Comparison of ENCODE assay signal across 35 mouse cellular contexts in the genomic region with DNA sequence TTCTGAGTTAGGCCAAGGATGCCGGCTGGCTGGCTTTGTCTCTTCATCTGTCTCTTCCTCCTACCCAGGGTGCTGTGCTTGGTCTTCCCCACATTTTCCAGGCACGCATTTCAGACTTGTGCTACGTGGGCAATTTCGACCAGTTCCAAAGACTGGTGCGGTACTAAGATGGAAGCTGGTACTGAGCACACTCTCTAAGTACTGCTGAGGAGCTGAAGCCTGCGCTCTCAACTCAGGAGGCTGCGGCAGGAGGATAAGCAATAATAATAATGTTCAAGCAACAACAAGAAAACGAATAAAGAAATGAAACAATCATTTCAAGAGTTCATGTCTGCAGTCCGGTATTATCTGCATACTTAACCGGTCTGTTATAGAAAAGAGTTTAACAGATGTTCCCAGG.
"Had no signal": no experiment of that assay in that cellular context is flagged by ENCODE, and none has a peak within 500 bp of the region (broad histone marks: within the 10 kb centered on the region; RNA-seq: fewer than 3 reads in every experiment).

No protein-coding gene starts in this region.

- H3K27ac ChIP-seq: heart, embryonic 10.5 days; heart, embryonic 13.5 days; heart, embryonic 15.5 days; hindbrain, embryonic 10.5 days; hindbrain, embryonic 12.5 days; hindbrain, embryonic 13.5 days; hindbrain, embryonic 14.5 days; hindbrain, embryonic 15.5 days; hindbrain, postnatal 0 days; intestine, embryonic 15.5 days; kidney, embryonic 15.5 days; kidney, postnatal 0 days; layer of hippocampus, adult 2 months had no signal

- DNase-seq: heart, postnatal 10 days; heart, postnatal 14 days; heart, postnatal 36 days; heart, postnatal 4 days; kidney, adult 11 months; kidney, adult 18-20 months; kidney, adult 2 months; kidney, adult 8-10 months; kidney, adult 9 months; kidney, postnatal 10 days; kidney, postnatal 14 days; kidney, postnatal 25 days; kidney, postnatal 36 days; kidney, postnatal 4 days; layer of hippocampus, adult 9-11 months; layer of hippocampus, postnatal 36 days had no signal

- H3K9ac ChIP-seq: heart, embryonic 12.5 days; heart, embryonic 13.5 days; heart, embryonic 15.5 days; hindbrain, embryonic 12.5 days; hindbrain, embryonic 13.5 days; hindbrain, embryonic 14.5 days; hindbrain, embryonic 15.5 days; intestine, embryonic 15.5 days; kidney, embryonic 15.5 days had no signal

- H3K4me1 ChIP-seq: heart, embryonic 10.5 days; heart, embryonic 12.5 days; heart, embryonic 13.5 days; heart, embryonic 15.5 days; hindbrain, embryonic 10.5 days; hindbrain, embryonic 12.5 days; hindbrain, embryonic 13.5 days; hindbrain, embryonic 15.5 days; intestine, embryonic 15.5 days; kidney, embryonic 15.5 days had no signal

- ATAC-seq: hindbrain, embryonic 16.5 days; hindbrain, postnatal 0 days; inflammation-experienced regulatory T-cells, adult 6 months; intestine, embryonic 15.5 days; intestine, embryonic 16.5 days; intestine, postnatal 0 days had no signal

- H3K36me3 ChIP-seq: heart, embryonic 10.5 days; heart, embryonic 12.5 days; heart, embryonic 13.5 days; heart, embryonic 15.5 days; hindbrain, embryonic 10.5 days; hindbrain, embryonic 12.5 days; hindbrain, embryonic 13.5 days; hindbrain, embryonic 15.5 days; intestine, embryonic 15.5 days; kidney, embryonic 15.5 days had no signal

- H3K27me3 ChIP-seq: heart, embryonic 12.5 days; heart, embryonic 13.5 days; heart, embryonic 15.5 days; hindbrain, embryonic 12.5 days; hindbrain, embryonic 13.5 days; hindbrain, embryonic 15.5 days; intestine, embryonic 15.5 days; kidney, embryonic 15.5 days had no signal

- H3K4me3 ChIP-seq: heart, embryonic 10.5 days; heart, embryonic 12.5 days; heart, embryonic 13.5 days; heart, embryonic 15.5 days; hindbrain, embryonic 10.5 days; hindbrain, embryonic 12.5 days; hindbrain, embryonic 13.5 days; hindbrain, embryonic 15.5 days; intestine, embryonic 15.5 days; kidney, embryonic 15.5 days; layer of hippocampus, adult 2 months had no signal

- H3K9me3 ChIP-seq: heart, embryonic 10.5 days; heart, embryonic 12.5 days; heart, embryonic 13.5 days; heart, embryonic 15.5 days; hindbrain, embryonic 10.5 days; hindbrain, embryonic 12.5 days; hindbrain, embryonic 13.5 days; hindbrain, embryonic 15.5 days; intestine, embryonic 15.5 days; kidney, embryonic 15.5 days had no signal

- H3K4me2 ChIP-seq: heart, embryonic 11.5 days; heart, embryonic 12.5 days; heart, embryonic 13.5 days; heart, embryonic 15.5 days; hindbrain, embryonic 12.5 days; hindbrain, embryonic 13.5 days; hindbrain, embryonic 14.5 days; hindbrain, embryonic 15.5 days; intestine, embryonic 15.5 days; kidney, embryonic 15.5 days had no signal
